Mouse (Mus musculus) megakaryocyte, embryonic 14.5 days (primary cell): ENCODE results near the gene Eepd1. TPM values are rescaled to one million over a fixed set of nuclear protein-coding genes. Genes with fewer than 3 reads are reported as not detected.

Experiments
- H3K27me3 ChIP-seq: replicated peaks from 2 replicates; pipeline ENCODE3; 2012; ENCODE audit warnings: inconsistent platforms
- H3K36me3 ChIP-seq: replicated peaks from 2 replicates; pipeline ENCODE3; 2012; ENCODE audit warnings: low read length, inconsistent platforms, mixed read lengths
- H3K4me1 ChIP-seq: 2 replicates; pipeline ENCODE4 v1.6.1; 2012; ENCODE audit warnings: inconsistent platforms
- H3K4me3 ChIP-seq: replicated peaks from 2 replicates; pipeline ENCODE3; 2012; ENCODE audit warnings: moderate library complexity, mild to moderate bottlenecking, inconsistent platforms
- H3K9me3 ChIP-seq: 2 replicates; pipeline ENCODE4 v1.6.1; 2012; ENCODE audit warnings: inconsistent platforms
- FLI1 ChIP-seq: IDR thresholded peaks from 2 replicates; pipeline ENCODE4 v1.6.1; 2012; ENCODE audit warnings: low read length, inconsistent platforms, mixed read lengths
- GATA1 ChIP-seq: IDR thresholded peaks from 3 replicates; pipeline ENCODE4 v1.6.1; 2012; ENCODE audit warnings: mixed read lengths, low read length, inconsistent platforms, borderline replicate concordance
- polyA plus RNA-seq: library from polyadenylated mRNA; stranded (reverse); fragments of >175 nt; gene quantifications from 2 replicates; pipeline ENCODE4 v1.2.3, GENCODE M21; 2012; ENCODE audit warnings: low replicate concordance; ENCODE audit not compliant: insufficient read depth

Gene Eepd1
- polyA plus RNA-seq, 1 experiment: 2.1 TPM

DNA sequence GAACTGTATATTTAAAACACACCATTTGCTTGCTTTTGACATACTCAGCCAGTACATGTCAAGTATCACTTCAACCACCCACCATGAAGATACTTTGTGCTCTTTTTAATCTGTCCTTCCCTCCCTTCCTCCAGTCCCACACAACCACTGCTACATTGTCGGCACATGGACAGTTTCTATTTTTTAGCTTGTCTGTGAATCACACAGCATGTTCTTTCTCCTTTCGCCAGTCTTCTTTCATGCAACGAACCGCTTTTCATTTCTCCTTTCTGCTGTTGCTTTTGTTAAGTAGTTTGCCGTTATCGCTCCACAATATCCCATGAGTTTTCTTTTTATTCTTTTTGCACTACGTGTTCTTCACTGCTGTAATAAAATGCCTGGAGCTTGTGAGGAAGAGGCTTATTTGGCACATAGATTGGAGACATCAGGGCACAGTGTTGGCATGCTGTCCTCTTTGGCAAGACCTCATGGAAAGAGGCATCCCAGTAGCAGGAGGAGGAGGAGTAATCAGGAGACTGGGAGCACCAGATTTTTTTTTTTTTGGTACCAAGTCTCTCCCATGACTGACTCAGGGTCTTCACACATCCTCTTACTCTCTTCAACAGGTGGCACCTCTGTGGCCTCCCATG is 1.8 kb upstream of the Eepd1 start:
- TF ChIP-seq FLI1: no peak
- peaks cover 36% of the 10 kb centered on the region for H3K27me3 ChIP-seq
- no peak overlapping the region for H3K4me3 ChIP-seq
- peaks cover 20% of the 10 kb centered on the region for H3K4me1 ChIP-seq
- H3K9me3 ChIP-seq: no peaks in the 10 kb centered on the region
- H3K36me3 ChIP-seq: no peaks in the 10 kb centered on the region

DNA sequence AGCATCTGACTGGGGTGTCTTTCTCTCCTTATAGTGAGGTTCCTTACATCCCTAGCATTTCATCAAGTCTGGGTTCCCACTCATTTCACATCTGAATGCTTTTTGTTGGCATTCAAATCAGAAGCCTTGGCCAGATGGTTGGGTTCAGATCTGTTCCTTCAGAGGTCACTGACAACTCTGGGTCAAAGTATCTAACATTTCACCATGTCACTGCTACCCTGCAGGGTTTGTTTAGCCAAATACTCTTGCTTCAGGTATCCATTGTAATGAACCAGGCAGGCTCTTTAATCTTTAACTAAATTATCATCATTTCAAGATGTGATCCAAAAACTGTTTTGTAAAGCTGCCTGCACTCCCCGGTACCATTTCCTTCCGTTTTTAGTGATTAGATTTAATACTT is 671 bp upstream of the Eepd1 start:
- peaks cover 44% of the 10 kb centered on the region for H3K27me3 ChIP-seq
- peaks cover 20% of the 10 kb centered on the region for H3K4me1 ChIP-seq
- H3K36me3 ChIP-seq: no peaks in the 10 kb centered on the region
- H3K9me3 ChIP-seq: no peaks in the 10 kb centered on the region
- no peak for TF ChIP-seq FLI1
- no peak for TF ChIP-seq GATA1
- no peak overlapping the region for H3K4me3 ChIP-seq

DNA sequence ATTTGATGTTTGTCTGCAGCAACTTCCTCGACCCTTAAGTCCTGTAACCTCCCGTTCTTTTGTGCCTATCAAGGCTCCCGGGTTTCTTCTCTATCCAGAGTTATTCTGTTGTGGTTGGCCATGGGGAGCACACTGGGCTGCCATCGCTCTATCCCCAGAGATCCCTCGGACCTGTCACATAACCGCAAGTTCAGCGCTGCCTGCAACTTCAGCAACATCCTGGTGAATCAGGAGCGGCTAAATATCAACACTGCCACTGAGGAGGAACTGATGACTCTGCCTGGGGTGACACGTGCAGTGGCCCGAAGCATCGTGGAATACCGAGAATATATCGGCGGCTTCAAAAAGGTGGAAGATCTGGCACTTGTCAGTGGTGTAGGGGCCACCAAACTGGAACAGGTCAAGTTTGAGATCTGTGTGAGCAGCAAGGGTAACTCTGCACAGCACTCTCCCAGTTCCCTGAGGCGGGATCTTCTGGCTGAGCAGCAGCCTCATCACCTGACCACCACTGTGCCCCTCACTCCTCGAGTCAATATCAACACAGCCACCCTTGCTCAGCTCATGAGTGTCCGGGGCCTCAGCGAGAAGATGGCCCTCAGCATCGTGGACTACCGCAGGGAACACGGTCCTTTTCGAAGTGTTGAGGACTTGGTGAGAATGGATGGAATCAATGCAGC is 1.1 kb downstream of the Eepd1 start:
- no peaks in the 10 kb centered on the region for H3K9me3 ChIP-seq
- H3K4me1 ChIP-seq: peaks cover 20% of the 10 kb centered on the region
- TF ChIP-seq GATA1: no peak
- H3K27me3 ChIP-seq: peaks cover 44% of the 10 kb centered on the region
- peak overlapping the region; percentile 93 for H3K4me3 ChIP-seq
- no peaks in the 10 kb centered on the region for H3K36me3 ChIP-seq

DNA sequence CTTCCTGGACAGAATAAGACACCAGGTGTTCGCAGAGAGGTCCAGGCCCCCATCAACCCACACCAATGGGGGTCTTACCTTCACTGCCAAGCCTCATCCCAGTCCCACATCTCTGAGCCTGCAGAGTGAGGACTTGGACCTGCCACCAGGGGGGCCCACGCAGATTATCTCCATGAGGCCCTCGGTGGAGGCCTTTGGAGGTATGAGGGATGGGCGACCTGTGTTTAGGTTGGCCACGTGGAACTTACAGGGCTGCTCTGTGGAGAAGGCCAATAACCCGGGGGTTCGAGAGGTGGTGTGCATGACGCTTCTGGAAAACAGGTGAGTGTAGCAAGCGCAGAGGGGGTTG is 1.6 kb downstream of the Eepd1 start:
- Histone ChIP-seq H3K4me3 (peak overlapping the region; percentile 93), H3K4me1 (peaks cover 20% of the 10 kb centered on the region), H3K27me3 (peaks cover 40% of the 10 kb centered on the region), H3K36me3 (no peaks in the 10 kb centered on the region), H3K9me3 (no peaks in the 10 kb centered on the region)
- TF ChIP-seq GATA1 (no peak), FLI1 (no peak)

DNA sequence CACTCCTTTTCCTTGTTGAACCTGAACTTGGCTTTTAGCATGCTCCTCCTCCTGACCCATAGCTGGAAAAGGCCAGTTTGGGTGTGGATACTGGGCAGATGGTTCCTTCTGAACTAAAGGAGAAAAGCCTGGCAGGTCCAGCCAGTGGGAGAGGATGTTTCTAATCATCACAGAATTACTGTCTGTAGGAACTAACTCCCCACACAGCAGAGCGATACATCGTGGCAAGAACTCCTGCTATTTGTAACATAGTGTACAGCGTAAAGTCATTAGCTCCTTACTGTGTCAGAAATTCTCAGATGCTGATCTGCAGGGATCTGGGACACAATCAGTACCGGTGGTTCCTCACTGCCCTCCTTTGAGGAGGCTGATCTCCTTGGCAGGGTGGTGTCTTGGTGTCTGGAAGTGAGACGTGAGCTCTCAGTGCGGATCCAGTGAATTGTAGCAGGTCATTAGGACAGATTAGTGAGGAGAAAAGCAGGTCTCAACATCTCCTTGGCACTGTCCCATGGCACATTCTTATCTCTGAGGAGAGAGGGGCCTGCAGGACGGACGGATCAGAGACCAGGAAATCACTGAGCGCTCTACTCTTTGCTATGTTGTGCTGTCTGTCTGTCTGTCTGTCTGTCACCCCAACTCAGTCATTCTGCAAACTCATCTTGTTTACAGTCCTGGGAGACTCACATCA is 2.7 kb downstream of the Eepd1 start:
- Histone ChIP-seq H3K9me3 (no peaks in the 10 kb centered on the region), H3K4me3 (peak overlapping the region; percentile 80), H3K4me1 (peaks cover 20% of the 10 kb centered on the region), H3K27me3 (peaks cover 39% of the 10 kb centered on the region), H3K36me3 (no peaks in the 10 kb centered on the region)
- TF ChIP-seq FLI1 (no peak), GATA1 (no peak)

DNA sequence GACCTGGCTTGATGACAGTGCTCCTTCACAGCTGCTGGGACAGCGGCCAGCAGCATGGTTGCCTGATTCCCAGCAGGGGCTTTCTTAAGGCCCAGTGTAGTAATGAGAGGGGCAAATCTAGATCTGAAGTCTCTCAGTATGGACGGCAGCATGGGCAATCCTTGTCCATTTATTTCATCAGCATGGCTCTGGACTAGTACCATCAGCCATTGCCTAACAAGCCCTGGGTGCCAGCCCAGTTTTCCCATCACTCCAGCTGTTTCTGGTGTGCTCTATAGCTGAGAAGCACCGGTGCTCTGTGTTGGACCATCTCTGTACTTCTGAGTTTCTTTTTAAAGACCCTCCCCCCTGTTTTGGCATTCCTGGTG is 3.3 kb downstream of the Eepd1 start:
- Histone ChIP-seq H3K4me3 (peak overlapping the region; percentile 80), H3K36me3 (no peaks in the 10 kb centered on the region), H3K9me3 (no peaks in the 10 kb centered on the region), H3K27me3 (peaks cover 39% of the 10 kb centered on the region), H3K4me1 (peaks cover 20% of the 10 kb centered on the region)
- TF ChIP-seq FLI1: no peak
- TF ChIP-seq GATA1: no peak

DNA sequence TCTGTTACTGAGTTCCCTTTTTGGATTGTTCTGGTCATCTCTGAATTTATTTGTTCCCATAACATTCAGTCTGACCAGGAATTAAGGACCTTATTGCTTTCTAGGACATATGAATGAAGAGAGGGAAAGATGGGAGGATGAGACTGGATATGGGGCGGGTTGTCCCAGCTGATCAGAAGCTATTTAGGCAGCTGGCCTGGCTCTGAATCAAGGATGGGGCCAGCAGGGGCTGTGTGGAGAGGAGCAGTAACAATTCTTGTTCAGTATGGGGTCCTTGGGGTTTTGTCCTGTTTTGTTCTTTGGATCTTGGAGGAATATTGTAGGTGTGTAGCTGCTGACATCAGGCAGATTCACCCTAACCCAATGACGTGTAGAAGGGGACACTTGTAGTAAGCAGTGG is 3.7 kb downstream of the Eepd1 start:
- no peaks in the 10 kb centered on the region for H3K9me3 ChIP-seq
- peaks cover 20% of the 10 kb centered on the region for H3K4me1 ChIP-seq
- H3K27me3 ChIP-seq: peaks cover 39% of the 10 kb centered on the region
- peak overlapping the region; percentile 80 for H3K4me3 ChIP-seq
- no peaks in the 10 kb centered on the region for H3K36me3 ChIP-seq
- TF ChIP-seq GATA1 (no peak), FLI1 (no peak)

DNA sequence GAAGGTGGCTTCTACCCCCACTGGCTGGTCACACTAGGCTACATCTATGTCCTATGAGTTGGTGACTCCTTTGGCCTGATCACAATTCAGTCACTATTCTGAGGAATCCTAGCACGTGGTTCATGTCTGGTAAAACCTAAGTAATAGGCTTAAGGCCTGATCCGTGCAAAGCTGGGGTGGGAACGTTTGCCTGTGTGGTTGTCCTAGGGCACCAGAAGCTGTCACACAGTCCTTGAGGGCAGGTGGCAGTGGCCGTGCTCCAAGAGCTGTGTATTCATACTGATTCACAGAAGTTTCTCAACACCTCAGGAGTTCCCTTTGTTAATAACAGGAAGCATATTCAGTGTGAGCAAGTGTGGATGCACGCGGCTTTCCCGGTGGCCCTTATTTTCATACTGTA is 4.1 kb downstream of the Eepd1 start:
- H3K36me3 ChIP-seq: no peaks in the 10 kb centered on the region
- no peaks in the 10 kb centered on the region for H3K9me3 ChIP-seq
- peak overlapping the region; percentile 80 for H3K4me3 ChIP-seq
- peaks cover 20% of the 10 kb centered on the region for H3K4me1 ChIP-seq
- TF ChIP-seq FLI1 (no peak), GATA1 (no peak)
- H3K27me3 ChIP-seq: peaks cover 39% of the 10 kb centered on the region

DNA sequence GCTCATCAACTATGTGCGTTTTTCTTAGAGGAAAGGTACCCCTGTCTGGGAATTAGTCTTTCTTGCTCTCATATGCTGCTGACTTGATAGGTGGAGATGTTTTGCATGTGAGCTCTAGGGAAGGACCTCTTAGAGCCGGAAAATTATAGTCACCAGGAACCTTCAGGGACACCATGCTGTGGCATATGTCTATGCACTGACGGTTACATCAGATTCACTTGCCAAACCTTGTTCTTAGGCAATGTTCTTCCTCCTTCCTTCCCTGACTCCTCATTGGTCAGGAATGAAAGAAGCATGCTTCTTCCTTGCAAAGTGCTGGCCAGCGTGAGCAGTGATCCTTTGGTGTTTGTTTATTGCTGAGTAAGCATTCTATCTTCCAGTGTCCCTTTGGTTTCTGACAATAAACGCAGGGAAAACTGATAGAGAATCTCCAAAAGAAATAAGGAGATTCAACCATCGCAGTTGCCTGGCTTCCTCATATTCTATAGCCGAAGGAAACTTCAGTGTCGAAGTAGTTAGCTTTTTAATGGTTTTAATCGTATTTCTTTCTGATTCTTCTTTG is 5.0 kb downstream of the Eepd1 start:
- no peak for TF ChIP-seq FLI1
- TF ChIP-seq GATA1: no peak
- Histone ChIP-seq H3K4me3 (no peak overlapping the region), H3K27me3 (peaks cover 37% of the 10 kb centered on the region), H3K9me3 (no peaks in the 10 kb centered on the region), H3K36me3 (no peaks in the 10 kb centered on the region), H3K4me1 (peaks cover 16% of the 10 kb centered on the region)
